Mouse (Mus musculus) forebrain, embryonic 13.5 days (tissue): ENCODE measurements around the gene Hist1h2bm. TPM values are rescaled to one million over a fixed set of nuclear protein-coding genes. Genes with fewer than 3 reads are reported as not detected.
"Not testable (repeated sequence)": the region's sequence is repeated elsewhere in the genome, so short reads cannot be mapped to it uniquely, and the experiment has no call there.

Experiments used
- ATAC-seq: fragments of 200-750 bp; cut with Nextera tagmentation; 2 replicates; pipeline ENCODE4 v1.8.0; 2017
- H3K27ac ChIP-seq: fragments of 300-500 bp; sonication (generic); 2 replicates; pipeline ENCODE4 v1.5.1; 2015; ENCODE audit warnings: inconsistent platforms, mild to moderate bottlenecking, moderate library complexity
- H3K27me3 ChIP-seq: fragments of 300-500 bp; sonication (generic); 2 replicates; pipeline ENCODE4 v1.6.1; 2015; ENCODE audit warnings: mild to moderate bottlenecking, inconsistent platforms
- H3K36me3 ChIP-seq: fragments of 300-500 bp; sonication (generic); 2 replicates; pipeline ENCODE4 v1.6.1; 2015; ENCODE audit warnings: mild to moderate bottlenecking, inconsistent platforms; ENCODE audit not compliant: poor library complexity, severe bottlenecking
- H3K4me1 ChIP-seq: fragments of 300-500 bp; sonication (generic); 2 replicates; pipeline ENCODE4 v1.6.1; 2015; ENCODE audit warnings: inconsistent platforms
- H3K4me2 ChIP-seq: fragments of 300-500 bp; sonication (generic); 2 replicates; pipeline ENCODE4 v1.6.1; 2015; ENCODE audit warnings: inconsistent platforms, mild to moderate bottlenecking, moderate library complexity
- H3K4me3 ChIP-seq: fragments of 300-500 bp; sonication (generic); 2 replicates; pipeline ENCODE4 v1.5.1; 2015; ENCODE audit warnings: mild to moderate bottlenecking, inconsistent platforms
- H3K9ac ChIP-seq: fragments of 300-500 bp; sonication (generic); 2 replicates; pipeline ENCODE4 v1.6.1; 2015; ENCODE audit warnings: mild to moderate bottlenecking, inconsistent platforms
- H3K9me3 ChIP-seq: fragments of 300-500 bp; sonication (generic); replicated peaks from 2 replicates; pipeline ENCODE4 v1.6.1; 2016; ENCODE audit warnings: inconsistent platforms
- WGBS: fragments of 180-500 bp; shearing (Covaris S2); methylation state at CpG from one replicate; pipeline ENCODE4 v1.1.7; 2015; 5-methylcytosine and 5-hydroxymethylcytosine counted together
- polyA plus RNA-seq: library from polyadenylated mRNA; unstranded; fragments of >200 nt; fragmentation: Nextera tagmentation; extraction: Ambion mirVana; gene quantifications from 2 replicates; pipeline ENCODE4 v1.2.1, GENCODE M21; 2015

Hist1h2bm gene
- polyA plus RNA-seq, 1 experiment from 2014 or later, result 6.9 TPM

GRCm38 (mm10) chr13:21716540-21717391, 5.1 kb upstream of the Hist1h2bm start:
- H3K9me3 ChIP-seq, H3K36me3 ChIP-seq, H3K27me3 ChIP-seq: not testable (repeated sequence)
- Histone ChIP-seq H3K4me3 (peak overlapping the region; percentile 49), H3K9ac (peak overlapping the region; percentile 87), H3K4me2 (peak overlapping the region; percentile 85), H3K4me1 (peaks cover 39% of the 10 kb centered on the region), H3K27ac (peak overlapping the region; percentile 98)
- WGBS, result 1% methylated on average over 9 of the region's 38 CpGs
- peak; percentile 14 for ATAC-seq

GRCm38 (mm10) chr13:21717397-21718357, 4.2 kb upstream of the Hist1h2bm start, which contains the start of gene Hist1h3h:
Gene Hist1h3h, plus strand, starts transcription at chr13:21717659.
- Histone ChIP-seq H3K4me1 (peaks cover 44% of the 10 kb centered on the region), H3K4me3 (peak within 1 kb of the TSS; percentile 49), H3K9ac (peak within 1 kb of the TSS; percentile 87), H3K27ac (peak within 1 kb of the TSS; percentile 98), H3K4me2 (peak within 1 kb of the TSS; percentile 85)
- H3K27me3 ChIP-seq, H3K36me3 ChIP-seq, H3K9me3 ChIP-seq: not testable (repeated sequence)
- WGBS, result under 1% methylated on average over 30 of the region's 56 CpGs
- ATAC-seq, result peak; percentile 45

GRCm38 (mm10) chr13:21718381-21719080, 3.3 kb upstream of the Hist1h2bm start:
- H3K4me1 ChIP-seq, result peaks cover 48% of the 10 kb centered on the region
- H3K9ac ChIP-seq, result peak overlapping the region; percentile 72
- H3K27ac ChIP-seq, result peak overlapping the region; percentile 86
- no peak for ATAC-seq
- H3K27me3 ChIP-seq, result no peaks in the 10 kb centered on the region
- H3K4me3 ChIP-seq, result peak overlapping the region; percentile 48
- H3K4me2 ChIP-seq, result peak overlapping the region; percentile 62
- 54% methylated on average over 4 of the region's 4 CpGs for WGBS
- H3K9me3 ChIP-seq, result no peaks in the 10 kb centered on the region
- no peaks in the 10 kb centered on the region for H3K36me3 ChIP-seq

GRCm38 (mm10) chr13:21721107-21721756, 612 bp upstream of the Hist1h2bm start:
- WGBS, result 1% methylated on average over 22 of the region's 44 CpGs
- Histone ChIP-seq H3K27ac (peak overlapping the region; percentile 86), H3K9ac (peak overlapping the region; percentile 60), H3K4me3 (peak overlapping the region; percentile 40), H3K4me2 (peak overlapping the region; percentile 66), H3K4me1 (peaks cover 40% of the 10 kb centered on the region)
- ATAC-seq, H3K9me3 ChIP-seq, H3K27me3 ChIP-seq, H3K36me3 ChIP-seq: not testable (repeated sequence)

GRCm38 (mm10) chr13:21722373-21722925, 605 bp downstream of the Hist1h2bm start:
- H3K36me3 ChIP-seq, result no peaks in the 10 kb centered on the region
- ATAC-seq, result peak; percentile 25
- peaks cover 40% of the 10 kb centered on the region for H3K4me1 ChIP-seq
- H3K9ac ChIP-seq, result peak overlapping the region; percentile 71
- H3K27me3 ChIP-seq, result no peaks in the 10 kb centered on the region
- peak overlapping the region; percentile 92 for H3K27ac ChIP-seq
- WGBS, result 1% methylated on average over 11 of the region's 11 CpGs
- H3K4me3 ChIP-seq, result peak overlapping the region; percentile 40
- H3K4me2 ChIP-seq, result peak overlapping the region; percentile 66
- H3K9me3 ChIP-seq, result no peaks in the 10 kb centered on the region

- WGBS, result 28% methylated on average over 5 of the region's 5 CpGs
- no peak for ATAC-seq
- Histone ChIP-seq H3K9me3 (no peaks in the 10 kb centered on the region), H3K4me2 (peak overlapping the region; percentile 66), H3K4me3 (no peak overlapping the region), H3K36me3 (no peaks in the 10 kb centered on the region), H3K4me1 (peaks cover 43% of the 10 kb centered on the region), H3K27ac (peak overlapping the region; percentile 92; the same call in 1 of the 2 replicates), H3K9ac (0 out of 2 replicates have a peak overlapping the region, but pooled peaks have one; percentile 71), H3K27me3 (no peaks in the 10 kb centered on the region)
Measured at GRCm38 (mm10) chr13:21722993-21723836, 1.4 kb downstream of the Hist1h2bm start.

DNA sequence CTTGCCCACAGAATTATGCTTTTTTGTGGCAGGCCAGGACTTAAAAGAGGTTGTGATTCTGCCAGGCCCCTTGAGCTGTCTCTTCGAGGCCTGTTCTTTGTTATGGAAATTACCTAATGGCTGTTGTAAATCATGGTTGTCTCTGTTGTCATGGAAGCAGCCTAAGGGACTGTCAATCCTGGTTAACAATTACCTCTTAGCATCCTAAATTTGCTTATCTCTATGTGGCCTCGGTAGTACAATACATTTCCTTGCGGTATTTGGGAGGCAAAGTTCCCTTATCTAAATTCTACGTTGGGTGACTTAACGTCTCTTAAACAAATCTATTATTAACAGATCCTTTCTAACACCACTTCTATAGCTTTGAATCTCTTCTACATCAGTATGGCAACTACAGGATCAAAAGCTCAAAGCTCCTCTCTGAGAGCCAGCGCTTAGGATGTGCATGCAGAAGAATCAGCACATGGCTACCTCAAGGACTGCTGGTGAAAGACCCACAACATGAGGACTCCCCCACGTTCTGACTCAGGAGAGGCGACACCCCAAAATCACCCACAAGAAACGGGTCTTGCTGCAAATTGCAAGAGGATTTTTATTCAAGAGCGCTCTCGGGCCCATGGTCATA, 6.2 kb downstream of the Hist1h2bm start:
- 24% methylated on average over 11 of the region's 11 CpGs for WGBS
- no peak overlapping the region for H3K4me3 ChIP-seq
- H3K4me2 ChIP-seq, result no peak overlapping the region; the same call in 1 of the 2 replicates
- no peak overlapping the region for H3K9ac ChIP-seq
- H3K27me3 ChIP-seq, result no peaks in the 10 kb centered on the region
- H3K27ac ChIP-seq, result peak overlapping the region; percentile 45; the same call in 1 of the 2 replicates
- peaks cover 10% of the 10 kb centered on the region for H3K4me1 ChIP-seq
- no peaks in the 10 kb centered on the region for H3K9me3 ChIP-seq
- peak; percentile 77 for ATAC-seq
- H3K36me3 ChIP-seq, result no peaks in the 10 kb centered on the region

DNA sequence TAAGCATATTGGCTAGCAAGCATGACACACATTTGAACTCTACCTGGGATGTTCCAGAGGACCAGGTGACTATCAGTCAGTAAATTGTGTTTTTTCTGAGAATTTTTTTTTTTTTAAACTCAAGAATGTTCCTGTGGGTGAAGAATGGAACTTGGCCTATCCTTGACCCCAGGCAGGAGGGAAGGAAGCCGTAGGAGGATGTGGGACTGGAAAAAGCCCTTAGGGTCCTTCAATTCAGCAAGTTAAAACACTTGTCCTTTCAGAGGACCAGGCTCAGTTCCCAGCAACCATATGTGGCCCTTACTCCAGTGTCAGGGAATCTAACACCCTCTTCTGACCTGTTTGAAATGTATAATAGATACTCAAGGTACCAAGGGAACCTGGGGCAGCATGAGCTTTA, 7.7 kb downstream of the Hist1h2bm start:
- no peak overlapping the region for H3K9ac ChIP-seq
- H3K9me3 ChIP-seq, result no peaks in the 10 kb centered on the region
- H3K4me1 ChIP-seq, result peaks cover 13% of the 10 kb centered on the region
- H3K4me3 ChIP-seq, result no peak overlapping the region
- H3K4me2 ChIP-seq, result no peak overlapping the region
- ATAC-seq, result no peak
- WGBS, result 73% methylated on average over 1 of the region's 1 CpGs
- H3K27ac ChIP-seq, result no peak overlapping the region
- no peaks in the 10 kb centered on the region for H3K27me3 ChIP-seq
- H3K36me3 ChIP-seq, result no peaks in the 10 kb centered on the region

DNA sequence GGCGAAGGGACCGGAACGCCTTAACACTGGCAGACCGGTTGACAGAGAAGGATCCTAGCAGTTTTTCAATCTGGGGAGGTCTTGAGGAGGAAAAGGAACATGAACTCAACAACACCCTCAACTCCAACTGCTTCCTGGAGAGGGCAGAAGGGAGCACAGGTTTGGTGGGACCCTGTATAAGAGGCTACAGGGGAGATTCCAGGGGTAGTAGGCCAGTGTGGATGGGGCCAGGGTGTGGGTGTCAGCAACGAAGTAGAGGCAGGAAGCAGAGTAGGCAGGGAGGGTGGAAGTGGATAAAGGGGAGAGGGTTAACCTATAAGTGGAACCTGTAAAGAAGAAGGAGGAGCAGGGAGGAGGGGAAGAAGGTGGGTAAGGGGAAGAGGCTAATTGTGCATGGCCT, 11.6 kb downstream of the Hist1h2bm start:
- peaks cover 12% of the 10 kb centered on the region for H3K4me1 ChIP-seq
- no peaks in the 10 kb centered on the region for H3K9me3 ChIP-seq
- ATAC-seq, result peak; percentile 14; the same call in 1 of the 2 replicates
- no peak overlapping the region for H3K9ac ChIP-seq
- peak overlapping the region; percentile 99 for H3K27ac ChIP-seq
- no peaks in the 10 kb centered on the region for H3K36me3 ChIP-seq
- no peaks in the 10 kb centered on the region for H3K27me3 ChIP-seq
- 62% methylated on average over 5 of the region's 5 CpGs for WGBS
- H3K4me2 ChIP-seq, result 0 out of 2 replicates have a peak overlapping the region, but pooled peaks have one; percentile 10
- H3K4me3 ChIP-seq, result no peak overlapping the region
